Mouse (Mus musculus) ovary, adult 10 weeks (tissue): ENCODE data around the gene Otud3. TPM values are rescaled to one million over a fixed set of nuclear protein-coding genes. Genes with fewer than 3 reads are reported as not detected.

Source experiments
- polyA plus RNA-seq: library from polyadenylated mRNA; stranded (reverse); fragments of 350-450 nt; fragmentation: Illumina TruSeq; extraction: RNeasy Lipid Tissue Mini Kit (QIAGEN cat#74804); gene quantifications from one replicate; pipeline ENCODE4 v1.2.3, GENCODE M21; 2014

The Otud3 gene
- 2.6 TPM for polyA plus RNA-seq

GRCm38 (mm10) chr4:138913797-138914196 is at the start of gene Otud3:
TSS of gene Otud3 (minus strand) at chr4:138913945.

GRCm38 (mm10) chr4:138877731-138878130 is 36.0 kb downstream of the Otud3 start, which contains the start of gene Pla2g2e:
TSS of gene Pla2g2e (plus strand) at chr4:138877942.

GRCm38 (mm10) chr4:138873864-138874263 is 39.9 kb downstream of the Otud3 start, which contains the start of gene Gm13030:
TSS of gene Gm13030 (minus strand) at chr4:138873964.

DNA sequence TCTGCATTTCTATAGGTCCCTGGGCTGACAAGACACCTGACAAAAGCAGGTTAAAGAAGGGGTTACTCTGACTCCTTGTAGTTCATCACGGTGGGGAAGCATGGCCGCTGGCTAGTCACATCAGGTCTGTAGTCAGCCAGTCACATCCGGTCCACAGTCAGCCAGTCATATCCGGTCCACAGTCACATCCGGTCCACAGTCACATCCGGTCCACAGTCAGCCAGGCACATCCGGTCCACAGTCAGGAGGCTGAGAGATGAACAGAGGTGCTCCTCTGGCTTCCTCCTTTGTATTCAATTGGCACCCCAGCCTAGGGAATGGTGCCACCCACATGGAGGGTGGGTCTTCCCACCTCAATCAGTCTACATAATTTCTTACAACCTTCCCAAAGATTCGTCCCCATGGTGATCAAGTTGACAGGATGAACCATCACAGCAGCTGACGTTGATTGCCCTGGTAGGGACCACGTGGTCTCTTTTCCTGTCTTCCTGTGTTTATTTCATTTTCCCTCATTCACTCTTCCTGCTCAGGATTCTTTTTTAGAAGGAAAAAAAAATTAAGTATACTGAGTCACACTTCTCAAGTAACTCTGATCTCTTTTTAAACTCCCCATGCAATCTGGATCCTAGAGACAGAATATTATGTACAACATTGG is 50.3 kb downstream of the Otud3 start, which contains the start of gene Pla2g5:
Gene Pla2g5, minus strand, starts transcription at position 139 of the 655 bp plus-strand sequence.

Other genes with a start within 250 kb of the Otud3 start
- gene Pla2g2c, start 189.2 kb downstream of the Otud3 start, polyA plus RNA-seq, result not detected
- gene Ubxn10, start 176.8 kb downstream of the Otud3 start, polyA plus RNA-seq, result 4.1 TPM
- not detected for gene Pla2g2f, start 156.3 kb downstream of the Otud3 start, polyA plus RNA-seq
- 2.7 TPM for gene Pla2g2d, start 138.2 kb downstream of the Otud3 start, polyA plus RNA-seq
- gene Pla2g5, start 50.5 kb downstream of the Otud3 start, polyA plus RNA-seq, result 11.3 TPM
- not detected for gene Gm13030, start 40.0 kb downstream of the Otud3 start, polyA plus RNA-seq
- gene Pla2g2e, start 36.0 kb downstream of the Otud3 start, polyA plus RNA-seq, result not detected
- not detected for gene Rnf186, start 53.2 kb upstream of the Otud3 start, polyA plus RNA-seq
- gene Tmco4, start 58.9 kb upstream of the Otud3 start, polyA plus RNA-seq, result 0.94 TPM
- not detected for gene Htr6, start 161.6 kb upstream of the Otud3 start, polyA plus RNA-seq
- gene Nbl1, start 179.0 kb upstream of the Otud3 start, polyA plus RNA-seq, result 2.5 TPM
- gene Minos1, start 217.2 kb upstream of the Otud3 start, polyA plus RNA-seq, result 158 TPM